Mouse (Mus musculus) intestine, embryonic 14.5 days (tissue): ENCODE data around the gene Afap1l2. TPM values are rescaled to one million over a fixed set of nuclear protein-coding genes. Genes with fewer than 3 reads are reported as not detected.

Experiments used
- ATAC-seq: fragments of 200-750 bp; cut with Nextera tagmentation; replicated peaks from 2 replicates; pipeline ENCODE4 v1.8.0; 2017; ENCODE audit warnings: low read depth, moderate number of reproducible peaks, moderate TSS enrichment, moderate library complexity; ENCODE audit not compliant: low FRiP score, low TSS enrichment
- DNase-seq: peaks from one replicate; pipeline ENCODE4 v3.0.0-alpha.2; 2018; ENCODE audit warnings: low spot score
- H3K27ac ChIP-seq: fragments of 300-500 bp; sonication (generic); 2 replicates; pipeline ENCODE4 v1.5.1; 2014; ENCODE audit warnings: low read depth, mild to moderate bottlenecking, control low read depth
- H3K27me3 ChIP-seq: fragments of 300-500 bp; sonication (generic); replicated peaks from 2 replicates; pipeline ENCODE4 v1.6.1; 2014; ENCODE audit warnings: low read length, control low read depth; ENCODE audit not compliant: control insufficient read depth, insufficient read depth
- H3K36me3 ChIP-seq: fragments of 300-500 bp; sonication (generic); 2 replicates; pipeline ENCODE4 v1.6.1; 2014; ENCODE audit warnings: low read length, control low read depth; ENCODE audit not compliant: control insufficient read depth, insufficient read depth
- H3K4me1 ChIP-seq: fragments of 300-500 bp; sonication (generic); replicated peaks from 2 replicates; pipeline ENCODE4 v1.6.1; 2014; ENCODE audit warnings: low read length, control low read depth, mixed read lengths; ENCODE audit not compliant: control insufficient read depth, insufficient read depth
- H3K4me2 ChIP-seq: fragments of 300-500 bp; sonication (generic); 2 replicates; pipeline ENCODE4 v1.6.1; 2014; ENCODE audit warnings: low read length
- H3K4me3 ChIP-seq: fragments of 300-500 bp; sonication (generic); 2 replicates; pipeline ENCODE4 v1.5.1; 2014; ENCODE audit warnings: low read depth, low read length, control low read depth, mixed read lengths
- H3K9ac ChIP-seq: fragments of 300-500 bp; sonication (generic); 2 replicates; pipeline ENCODE4 v1.6.1; 2014; ENCODE audit warnings: mild to moderate bottlenecking, low read length
- H3K9me3 ChIP-seq: fragments of 300-500 bp; sonication (generic); 2 replicates; pipeline ENCODE4 v1.6.1; 2016; ENCODE audit warnings: low read length, control low read depth; ENCODE audit not compliant: control insufficient read depth
- WGBS: fragments of 180-500 bp; shearing (Covaris S2); extraction: QIAGEN DNeasy Blood & Tissue Kit; methylation state at CpG from one replicate; pipeline ENCODE4 v1.1.7; 2014; 5-methylcytosine and 5-hydroxymethylcytosine counted together
- polyA plus RNA-seq: library from polyadenylated mRNA; unstranded; fragments of >200 nt; fragmentation: Nextera tagmentation; extraction: Ambion mirVana; gene quantifications from 2 replicates; pipeline ENCODE4 v1.2.1, GENCODE M21; 2014

The Afap1l2 gene
- polyA plus RNA-seq, 1 experiment from 2014 or later = 21.0 TPM

GRCm38 (mm10) chr19:56892586-56892985 lies 115.4 kb downstream of the Afap1l2 start:
- Histone ChIP-seq H3K4me2 (no peak overlapping the region), H3K9me3 (no peaks in the 10 kb centered on the region), H3K4me3 (no peak overlapping the region), H3K27ac (no peak overlapping the region), H3K9ac (no peak overlapping the region), H3K36me3 (no peaks in the 10 kb centered on the region), H3K4me1 (peaks cover 4% of the 10 kb centered on the region), H3K27me3 (no peaks in the 10 kb centered on the region)
- ATAC-seq (no peak), DNase-seq (no peak)
- WGBS = 93% methylated on average over 5 of the region's 5 CpGs

GRCm38 (mm10) chr19:56891438-56891837 lies 116.6 kb downstream of the Afap1l2 start:
- Histone ChIP-seq H3K36me3 (no peaks in the 10 kb centered on the region), H3K4me2 (no peak overlapping the region), H3K9ac (no peak overlapping the region), H3K4me1 (peaks cover 4% of the 10 kb centered on the region), H3K9me3 (no peaks in the 10 kb centered on the region), H3K4me3 (no peak overlapping the region), H3K27ac (peak overlapping the region; percentile 55), H3K27me3 (no peaks in the 10 kb centered on the region)
- 53% methylated on average over 2 of the region's 2 CpGs for WGBS
- ATAC-seq (no peak), DNase-seq (no peak)

GRCm38 (mm10) chr19:56888654-56889053 lies 119.4 kb downstream of the Afap1l2 start:
- WGBS = 48% methylated on average over 5 of the region's 5 CpGs
- Histone ChIP-seq H3K9me3 (no peaks in the 10 kb centered on the region), H3K36me3 (no peaks in the 10 kb centered on the region), H3K27me3 (no peaks in the 10 kb centered on the region), H3K9ac (no peak overlapping the region), H3K27ac (0 out of 2 replicates have a peak overlapping the region, but pooled peaks have one; percentile 30), H3K4me2 (no peak overlapping the region), H3K4me3 (no peak overlapping the region), H3K4me1 (peaks cover 8% of the 10 kb centered on the region)
- no peak for DNase-seq
- no peak for ATAC-seq

- H3K27ac ChIP-seq = no peak overlapping the region
- no peaks in the 10 kb centered on the region for H3K27me3 ChIP-seq
- H3K4me3 ChIP-seq = no peak overlapping the region
- no peak for ATAC-seq
- no peak overlapping the region for H3K4me2 ChIP-seq
- no peak for DNase-seq
- 65% methylated on average over 10 of the region's 10 CpGs for WGBS
- no peaks in the 10 kb centered on the region for H3K36me3 ChIP-seq
- no peak overlapping the region for H3K9ac ChIP-seq
- peaks cover 14% of the 10 kb centered on the region for H3K4me1 ChIP-seq
- H3K9me3 ChIP-seq = no peaks in the 10 kb centered on the region
Observed at GRCm38 (mm10) chr19:56887879-56888278, 120.1 kb downstream of the Afap1l2 start.

- H3K4me3 ChIP-seq = no peak overlapping the region
- no peak overlapping the region for H3K4me2 ChIP-seq
- H3K27me3 ChIP-seq = peaks cover 39% of the 10 kb centered on the region
- no peaks in the 10 kb centered on the region for H3K36me3 ChIP-seq
- DNase-seq (no peak), ATAC-seq (0 out of 2 replicates have a peak, but pooled peaks have one; percentile 16)
- H3K9ac ChIP-seq = no peak overlapping the region
- no peaks in the 10 kb centered on the region for H3K9me3 ChIP-seq
- no peak overlapping the region for H3K27ac ChIP-seq
- WGBS = 55% methylated on average over 6 of the region's 6 CpGs
- H3K4me1 ChIP-seq = peaks cover 13% of the 10 kb centered on the region
Observed at GRCm38 (mm10) chr19:56877364-56877763, 130.7 kb downstream of the Afap1l2 start.

- Histone ChIP-seq H3K27ac (no peak overlapping the region), H3K4me3 (peak overlapping the region; percentile 46), H3K4me2 (peak overlapping the region; percentile 94), H3K27me3 (peaks cover 44% of the 10 kb centered on the region), H3K9me3 (no peaks in the 10 kb centered on the region), H3K36me3 (no peaks in the 10 kb centered on the region), H3K9ac (peak overlapping the region; percentile 37), H3K4me1 (peaks cover 13% of the 10 kb centered on the region)
- 9% methylated on average over 30 of the region's 30 CpGs for WGBS
- DNase-seq = peak; percentile 72
- ATAC-seq = 0 out of 2 replicates have a peak, but pooled peaks have one; percentile 32
Observed at GRCm38 (mm10) chr19:56874601-56875315, 133.3 kb downstream of the Afap1l2 start.

GRCm38 (mm10) chr19:56873816-56874600 lies 134.0 kb downstream of the Afap1l2 start, which contains the start of gene Vwa2:
TSS of gene Vwa2 (plus strand) at chr19:56874249.
- Histone ChIP-seq H3K36me3 (no peaks in the 10 kb centered on the region), H3K4me1 (peaks cover 13% of the 10 kb centered on the region), H3K9ac (peak within 1 kb of the TSS; percentile 37), H3K27me3 (peaks cover 44% of the 10 kb centered on the region), H3K9me3 (no peaks in the 10 kb centered on the region), H3K27ac (no peak within 1 kb of the TSS), H3K4me3 (peak within 1 kb of the TSS; percentile 46), H3K4me2 (peak within 1 kb of the TSS; percentile 94)
- ATAC-seq (peak; percentile 66), DNase-seq (peak; percentile 74)
- WGBS = 3% methylated on average over 57 of the region's 71 CpGs

- Histone ChIP-seq H3K4me2 (no peak overlapping the region), H3K36me3 (no peaks in the 10 kb centered on the region), H3K9me3 (no peaks in the 10 kb centered on the region), H3K4me1 (no peaks in the 10 kb centered on the region), H3K27ac (no peak overlapping the region), H3K9ac (no peak overlapping the region), H3K27me3 (peaks cover 8% of the 10 kb centered on the region), H3K4me3 (no peak overlapping the region)
- ATAC-seq (no peak), DNase-seq (no peak)
- WGBS = 61% methylated on average over 4 of the region's 4 CpGs
Observed at GRCm38 (mm10) chr19:56867701-56868100, 140.3 kb downstream of the Afap1l2 start.
